ENCODE assay signal across 8 mouse cellular contexts in genomic region chr10:30655655-30656054, GRCm38 (mm10). TPM values are rescaled to one million over a fixed set of nuclear protein-coding genes. Genes with fewer than 3 reads are reported as not detected.
A peak's percentile ranks its signal among the peaks of the same experiment; 100 is the strongest.
DNase-seq lines count a peak whose midpoint lies in the region; ATAC-seq lines count a peak whose summit lies in the region.

No protein-coding gene starts in this region.

- 23% methylated on average over 5 of the region's 5 CpGs for WGBS in forebrain, embryonic 10.5 days
- 16% methylated on average over 5 of the region's 5 CpGs for WGBS in forebrain, embryonic 13.5 days
- WGBS in macrophage (ENCODE audit: missing documents), result 7% methylated on average over 5 of the region's 5 CpGs
- 20% methylated on average over 5 of the region's 5 CpGs for WGBS in midbrain, embryonic 13.5 days

- peak overlapping the region; percentile 32 for H3K4me3 ChIP-seq in forebrain, embryonic 10.5 days
- H3K4me3 ChIP-seq in forebrain, embryonic 13.5 days, result no peak overlapping the region
- H3K4me3 ChIP-seq in brown adipose tissue, adult 24 weeks (ENCODE audit: insufficient read depth, low read depth, low read length), result peak overlapping the region; percentile 63
- peak overlapping the region; percentile 36 for H3K4me3 ChIP-seq in macrophage (ENCODE audit: inconsistent target)
- no peak overlapping the region for H3K4me3 ChIP-seq in midbrain, embryonic 13.5 days (replicated peaks)

- no peaks in the 10 kb centered on the region for H3K9me3 ChIP-seq in forebrain, embryonic 10.5 days
- no peaks in the 10 kb centered on the region for H3K9me3 ChIP-seq in forebrain, embryonic 13.5 days (replicated peaks)
- no peaks in the 10 kb centered on the region for H3K9me3 ChIP-seq in midbrain, embryonic 13.5 days

- no peak for ATAC-seq in forebrain, embryonic 13.5 days
- ATAC-seq in frontal cortex, adult (ENCODE audit: low TSS enrichment), result no peak
- no peak for ATAC-seq in midbrain, embryonic 13.5 days

- H3K27me3 ChIP-seq in forebrain, embryonic 10.5 days (ENCODE audit: poor library complexity, severe bottlenecking), result no peaks in the 10 kb centered on the region
- H3K27me3 ChIP-seq in forebrain, embryonic 13.5 days, result no peaks in the 10 kb centered on the region
- H3K27me3 ChIP-seq in midbrain, embryonic 13.5 days, result no peaks in the 10 kb centered on the region

- DNase-seq in forebrain, embryonic 10.5 days (ENCODE audit: extremely low spot score, low spot score), result peak; percentile 22
- DNase-seq in induced T-regulatory cell, adult 2 months (ENCODE audit: low read depth), result peak; percentile 87
- DNase-seq in cerebellum, postnatal 36 days, result no peak

- no peak overlapping the region for H3K4me2 ChIP-seq in forebrain, embryonic 13.5 days
- no peak overlapping the region for H3K4me2 ChIP-seq in midbrain, embryonic 13.5 days (replicated peaks)

- H3K4me1 ChIP-seq in forebrain, embryonic 10.5 days, result peaks cover 14% of the 10 kb centered on the region
- peaks cover 3% of the 10 kb centered on the region; the same call in 1 of the 2 replicates for H3K4me1 ChIP-seq in forebrain, embryonic 13.5 days
- H3K4me1 ChIP-seq in brown adipose tissue, adult 24 weeks (ENCODE audit: control insufficient read depth, insufficient read depth, insufficient read length, low read length), result no peaks in the 10 kb centered on the region; the same call in 1 of the 2 replicates
- H3K4me1 ChIP-seq in midbrain, embryonic 13.5 days (replicated peaks), result no peaks in the 10 kb centered on the region

- no peak overlapping the region for H3K9ac ChIP-seq in forebrain, embryonic 13.5 days
- no peak overlapping the region for H3K9ac ChIP-seq in midbrain, embryonic 13.5 days (replicated peaks)

- peaks cover 10% of the 10 kb centered on the region; the same call in 1 of the 2 replicates for H3K79me2 ChIP-seq in macrophage (ENCODE audit: inconsistent target)

- peak overlapping the region; percentile 73 for H3K27ac ChIP-seq in forebrain, embryonic 10.5 days
- no peak overlapping the region for H3K27ac ChIP-seq in forebrain, embryonic 13.5 days
- peak overlapping the region; percentile 71 for H3K27ac ChIP-seq in brown adipose tissue, adult 24 weeks (replicated peaks; ENCODE audit: low read depth, low read length)
- peak overlapping the region; percentile 24; the same call in 1 of the 2 replicates for H3K27ac ChIP-seq in macrophage
- no peak overlapping the region for H3K27ac ChIP-seq in midbrain, embryonic 13.5 days

- peaks cover 13% of the 10 kb centered on the region for H3K36me3 ChIP-seq in forebrain, embryonic 10.5 days (replicated peaks)
- H3K36me3 ChIP-seq in forebrain, embryonic 13.5 days (ENCODE audit: poor library complexity, severe bottlenecking), result peaks cover 28% of the 10 kb centered on the region
- peaks cover 27% of the 10 kb centered on the region for H3K36me3 ChIP-seq in macrophage (ENCODE audit: inconsistent target)
- H3K36me3 ChIP-seq in midbrain, embryonic 13.5 days, result peaks cover 27% of the 10 kb centered on the region; the same call in 1 of the 2 replicates

RNA-seq across cellular contexts. Expression of gene Hint3, which starts 26.2 kb away (rescaled TPM):
- polyA plus RNA-seq in forebrain, embryonic 10.5 days (2016; fragmentation: Nextera tagmentation; extraction: Ambion mirVana), result 12.2 and 15.6 TPM in 2 replicates
- 19.6 and 22.0 TPM in 2 replicates for polyA plus RNA-seq in forebrain, embryonic 13.5 days (2015; fragmentation: Nextera tagmentation; extraction: Ambion mirVana)
- polyA plus RNA-seq in brown adipose tissue, adult 24 weeks (2012; ENCODE audit: insufficient read depth, insufficient read length, missing spikeins), result 159 and 164 TPM in 2 replicates
- 10 to 100 TPM in 25 of 26 experiments, 1 to 10 TPM in 1; 8.3 to 40.2 (median 19.0) TPM for total RNA-seq in macrophage (2018; cell fraction: chromatin; rRNA removed)
- 10 to 100 TPM; 10.0 to 21.8 (median 14.8) TPM for total RNA-seq in macrophage (2018; cell fraction: cytosol; rRNA removed)
- 10 to 100 TPM; 10.3 to 43.2 (median 15.4) TPM for total RNA-seq in macrophage (2018; cell fraction: nucleus; rRNA removed)
- polyA plus RNA-seq in macrophage (2018), result 5.1 to 20.7 TPM (median 16.6 TPM) in 3 replicates
- 22.2 and 22.6 TPM in 2 replicates for polyA plus RNA-seq in midbrain, embryonic 13.5 days (2015; fragmentation: Nextera tagmentation; extraction: Ambion mirVana)

RNA-seq across cellular contexts. Expression of gene Trmt11, which starts 55.1 kb away (rescaled TPM):
- polyA plus RNA-seq in forebrain, embryonic 10.5 days (2016; fragmentation: Nextera tagmentation; extraction: Ambion mirVana), result 36.3 and 38.2 TPM in 2 replicates
- 31.1 and 31.6 TPM in 2 replicates for polyA plus RNA-seq in forebrain, embryonic 13.5 days (2015; fragmentation: Nextera tagmentation; extraction: Ambion mirVana)
- 11.9 and 14.6 TPM in 2 replicates for polyA plus RNA-seq in brown adipose tissue, adult 24 weeks (2012; ENCODE audit: insufficient read depth, insufficient read length, missing spikeins)
- total RNA-seq in macrophage (2018; cell fraction: chromatin; rRNA removed), result 10 to 100 TPM; 10.0 to 46.2 (median 32.3) TPM
- 1 to 10 TPM; 2.5 to 5.3 (median 4.4) TPM for total RNA-seq in macrophage (2018; cell fraction: cytosol; rRNA removed)
- 10 to 100 TPM in 23 of 26 experiments, 1 to 10 TPM in 3; 7.6 to 34.9 (median 18.2) TPM for total RNA-seq in macrophage (2018; cell fraction: nucleus; rRNA removed)
- 4.8 to 7.8 TPM (median 6.3 TPM) in 3 replicates for polyA plus RNA-seq in macrophage (2018)
- polyA plus RNA-seq in midbrain, embryonic 13.5 days (2015; fragmentation: Nextera tagmentation; extraction: Ambion mirVana), result 24.0 and 28.5 TPM in 2 replicates

Comparison
In these comparisons a context has a peak if more than half of its experiments do, and no peak if none do; other contexts are left out.
1. H3K27ac ChIP-seq: peak in forebrain, embryonic 10.5 days (single experiment), brown adipose tissue, adult 24 weeks (single experiment) and macrophage (single experiment); none in forebrain, embryonic 13.5 days (single experiment) and midbrain, embryonic 13.5 days (single experiment).
2. H3K4me3 ChIP-seq: peak in forebrain, embryonic 10.5 days (single experiment), brown adipose tissue, adult 24 weeks (single experiment) and macrophage (single experiment); none in forebrain, embryonic 13.5 days (single experiment) and midbrain, embryonic 13.5 days (single experiment).
3. DNase-seq: peak in forebrain, embryonic 10.5 days (single experiment) and induced T-regulatory cell, adult 2 months (single experiment); none in cerebellum, postnatal 36 days (0 of 2).